Mouse (Mus musculus) liver, embryonic 13.5 days (tissue): ENCODE data around the gene Gm884. TPM values are rescaled to one million over a fixed set of nuclear protein-coding genes. Genes with fewer than 3 reads are reported as not detected.

Experiments used
- ATAC-seq: fragments of 200-750 bp; cut with Nextera tagmentation; 2 replicates; pipeline ENCODE4 v1.8.0; 2017; ENCODE audit warnings: low read depth, mild to moderate bottlenecking, moderate number of reproducible peaks, moderate library complexity
- DNase-seq: peaks from one replicate; pipeline ENCODE4 v3.0.0; 2022
- H3K27ac ChIP-seq: fragments of 300-500 bp; sonication (generic); 2 replicates; pipeline ENCODE4 v1.5.1; 2015; ENCODE audit warnings: moderate library complexity, mild to moderate bottlenecking, inconsistent platforms
- H3K27me3 ChIP-seq: fragments of 300-500 bp; sonication (generic); 2 replicates; pipeline ENCODE4 v1.6.1; 2015; ENCODE audit warnings: mild to moderate bottlenecking, inconsistent platforms
- H3K36me3 ChIP-seq: fragments of 300-500 bp; sonication (generic); 2 replicates; pipeline ENCODE4 v1.6.1; 2015; ENCODE audit warnings: mild to moderate bottlenecking, inconsistent platforms
- H3K4me1 ChIP-seq: fragments of 300-500 bp; sonication (generic); replicated peaks from 2 replicates; pipeline ENCODE4 v1.6.1; 2015; ENCODE audit warnings: inconsistent platforms
- H3K4me2 ChIP-seq: fragments of 300-500 bp; sonication (generic); 2 replicates; pipeline ENCODE4 v1.6.1; 2015; ENCODE audit warnings: inconsistent platforms, mild to moderate bottlenecking, moderate library complexity
- H3K4me3 ChIP-seq: fragments of 300-500 bp; sonication (generic); replicated peaks from 2 replicates; pipeline ENCODE4 v1.5.1; 2015; ENCODE audit warnings: mild to moderate bottlenecking, inconsistent platforms
- H3K9ac ChIP-seq: fragments of 300-500 bp; sonication (generic); 2 replicates; pipeline ENCODE4 v1.6.1; 2015; ENCODE audit warnings: mild to moderate bottlenecking, inconsistent platforms
- H3K9me3 ChIP-seq: fragments of 300-500 bp; sonication (generic); replicated peaks from 2 replicates; pipeline ENCODE4 v1.6.1; 2016; ENCODE audit warnings: inconsistent platforms
- WGBS: fragments of 180-500 bp; shearing (Covaris S2); methylation state at CpG from one replicate; pipeline ENCODE4 v1.1.7; 2015; ENCODE audit not compliant: insufficient replicate concordance; 5-methylcytosine and 5-hydroxymethylcytosine counted together
- polyA plus RNA-seq: library from polyadenylated mRNA; unstranded; fragments of >200 nt; fragmentation: Nextera tagmentation; extraction: Ambion mirVana; gene quantifications from 2 replicates; pipeline ENCODE4 v1.2.1, GENCODE M21; 2015

Gm884 gene
- polyA plus RNA-seq: not detected in 2 replicates

GRCm38 (mm10) chr11:103621040-103621439 is at the start of gene Gm884:
TSS of gene Gm884 (minus strand) at chr11:103621140.
- no peaks in the 10 kb centered on the region for H3K4me1 ChIP-seq
- no peak within 1 kb of the TSS for H3K9ac ChIP-seq
- no peak within 1 kb of the TSS for H3K4me3 ChIP-seq
- H3K27ac ChIP-seq: no peak within 1 kb of the TSS
- no peaks in the 10 kb centered on the region for H3K36me3 ChIP-seq
- H3K4me2 ChIP-seq: no peak within 1 kb of the TSS
- WGBS: 59% methylated on average over 9 of the region's 9 CpGs
- DNase-seq (no peak), ATAC-seq (no peak)
- H3K27me3 ChIP-seq: no peaks in the 10 kb centered on the region
- H3K9me3 ChIP-seq: no peaks in the 10 kb centered on the region

GRCm38 (mm10) chr11:103666907-103667426 is 46.0 kb upstream of the Gm884 start:
- Histone ChIP-seq H3K27me3 (no peaks in the 10 kb centered on the region), H3K4me3 (no peak overlapping the region), H3K27ac (no peak overlapping the region), H3K9ac (no peak overlapping the region), H3K4me2 (no peak overlapping the region), H3K36me3 (no peaks in the 10 kb centered on the region), H3K4me1 (no peaks in the 10 kb centered on the region), H3K9me3 (no peaks in the 10 kb centered on the region)
- ATAC-seq (no peak), DNase-seq (no peak)
- 53% methylated on average over 13 of the region's 13 CpGs for WGBS

GRCm38 (mm10) chr11:103666181-103666906 is 45.4 kb upstream of the Gm884 start:
- H3K4me3 ChIP-seq: no peak overlapping the region
- H3K27me3 ChIP-seq: no peaks in the 10 kb centered on the region
- DNase-seq (no peak), ATAC-seq (no peak)
- H3K9me3 ChIP-seq: no peaks in the 10 kb centered on the region
- H3K4me1 ChIP-seq: no peaks in the 10 kb centered on the region
- no peak overlapping the region for H3K4me2 ChIP-seq
- 36% methylated on average over 10 of the region's 10 CpGs for WGBS
- no peaks in the 10 kb centered on the region for H3K36me3 ChIP-seq
- H3K27ac ChIP-seq: no peak overlapping the region
- no peak overlapping the region for H3K9ac ChIP-seq

GRCm38 (mm10) chr11:103665695-103666094 is 44.8 kb upstream of the Gm884 start:
- Histone ChIP-seq H3K27me3 (no peaks in the 10 kb centered on the region), H3K4me1 (no peaks in the 10 kb centered on the region), H3K27ac (no peak overlapping the region), H3K4me2 (no peak overlapping the region), H3K9ac (no peak overlapping the region), H3K9me3 (no peaks in the 10 kb centered on the region), H3K4me3 (no peak overlapping the region), H3K36me3 (no peaks in the 10 kb centered on the region)
- 35% methylated on average over 1 of the region's 1 CpGs for WGBS
- no peak for ATAC-seq
- DNase-seq: no peak

GRCm38 (mm10) chr11:103663119-103663518 is 42.2 kb upstream of the Gm884 start:
- Histone ChIP-seq H3K4me3 (no peak overlapping the region), H3K9me3 (no peaks in the 10 kb centered on the region), H3K36me3 (no peaks in the 10 kb centered on the region), H3K9ac (no peak overlapping the region), H3K27me3 (no peaks in the 10 kb centered on the region), H3K4me2 (no peak overlapping the region), H3K4me1 (no peaks in the 10 kb centered on the region), H3K27ac (no peak overlapping the region)
- DNase-seq: no peak
- 64% methylated on average over 8 of the region's 8 CpGs for WGBS
- ATAC-seq: no peak

GRCm38 (mm10) chr11:103662546-103662945 is 41.6 kb upstream of the Gm884 start:
- no peaks in the 10 kb centered on the region for H3K27me3 ChIP-seq
- ATAC-seq (no peak), DNase-seq (no peak)
- 61% methylated on average over 5 of the region's 5 CpGs for WGBS
- no peaks in the 10 kb centered on the region for H3K4me1 ChIP-seq
- no peak overlapping the region for H3K9ac ChIP-seq
- H3K4me3 ChIP-seq: no peak overlapping the region
- H3K9me3 ChIP-seq: no peaks in the 10 kb centered on the region
- no peak overlapping the region for H3K27ac ChIP-seq
- H3K4me2 ChIP-seq: no peak overlapping the region
- H3K36me3 ChIP-seq: no peaks in the 10 kb centered on the region

- no peak for ATAC-seq
Observed at GRCm38 (mm10) chr11:103661863-103662262, 40.9 kb upstream of the Gm884 start.

GRCm38 (mm10) chr11:103658189-103658588 is 37.2 kb upstream of the Gm884 start:
- Histone ChIP-seq H3K9ac (no peak overlapping the region), H3K36me3 (no peaks in the 10 kb centered on the region), H3K4me2 (no peak overlapping the region), H3K4me3 (no peak overlapping the region), H3K27me3 (peaks cover 25% of the 10 kb centered on the region), H3K27ac (no peak overlapping the region), H3K9me3 (no peaks in the 10 kb centered on the region), H3K4me1 (no peaks in the 10 kb centered on the region)
- ATAC-seq: no peak
- 66% methylated on average over 7 of the region's 7 CpGs for WGBS
- DNase-seq: no peak

More at GRCm38 (mm10) chr11:103661863-103662262, 40.9 kb upstream of the Gm884 start:
- H3K27me3 ChIP-seq: no peaks in the 10 kb centered on the region
- DNase-seq: no peak
- H3K27ac ChIP-seq: no peak overlapping the region
- H3K9ac ChIP-seq: no peak overlapping the region
- H3K4me2 ChIP-seq: no peak overlapping the region
- no peaks in the 10 kb centered on the region for H3K36me3 ChIP-seq
- WGBS: 57% methylated on average over 4 of the region's 4 CpGs
- H3K4me3 ChIP-seq: no peak overlapping the region
- no peaks in the 10 kb centered on the region for H3K9me3 ChIP-seq
- H3K4me1 ChIP-seq: no peaks in the 10 kb centered on the region

- DNase-seq (no peak), ATAC-seq (no peak)
- Histone ChIP-seq H3K27ac (no peak overlapping the region), H3K36me3 (no peaks in the 10 kb centered on the region), H3K9ac (no peak overlapping the region), H3K27me3 (peaks cover 41% of the 10 kb centered on the region), H3K9me3 (no peaks in the 10 kb centered on the region), H3K4me3 (no peak overlapping the region), H3K4me2 (no peak overlapping the region), H3K4me1 (no peaks in the 10 kb centered on the region)
- WGBS: 9% methylated on average over 3 of the region's 3 CpGs
Observed at GRCm38 (mm10) chr11:103656520-103656919, 35.6 kb upstream of the Gm884 start.

- no peak for ATAC-seq
- Histone ChIP-seq H3K27ac (no peak overlapping the region), H3K9ac (no peak overlapping the region), H3K4me2 (no peak overlapping the region), H3K36me3 (no peaks in the 10 kb centered on the region), H3K4me1 (peaks cover 10% of the 10 kb centered on the region; the same call in 1 of the 2 replicates), H3K27me3 (peaks cover 72% of the 10 kb centered on the region), H3K9me3 (no peaks in the 10 kb centered on the region), H3K4me3 (no peak overlapping the region)
- 57% methylated on average over 10 of the region's 10 CpGs for WGBS
- no peak for DNase-seq
Observed at GRCm38 (mm10) chr11:103653359-103653965, 32.5 kb upstream of the Gm884 start.

- 49% methylated on average over 6 of the region's 6 CpGs for WGBS
Observed at GRCm38 (mm10) chr11:103651426-103651825, 30.5 kb upstream of the Gm884 start.

More at GRCm38 (mm10) chr11:103651426-103651825, 30.5 kb upstream of the Gm884 start:
- Histone ChIP-seq H3K4me2 (no peak overlapping the region), H3K27ac (no peak overlapping the region), H3K36me3 (no peaks in the 10 kb centered on the region), H3K9me3 (no peaks in the 10 kb centered on the region), H3K4me1 (peaks cover 10% of the 10 kb centered on the region; the same call in 1 of the 2 replicates), H3K4me3 (no peak overlapping the region), H3K9ac (no peak overlapping the region), H3K27me3 (peaks cover 92% of the 10 kb centered on the region)
- no peak for DNase-seq
- no peak for ATAC-seq
